ENCODE assay signal across 11 mouse cellular contexts in genomic region chr3:52178851-52179250, GRCm38 (mm10).
DNase-seq lines count a peak whose midpoint lies in the region; ATAC-seq and TF ChIP-seq lines count a peak whose summit lies in the region.
"Had no signal": no experiment of that assay in that cellular context is flagged by ENCODE, and none has a peak within 500 bp of the region (broad histone marks: within the 10 kb centered on the region; RNA-seq: fewer than 3 reads in every experiment).

No protein-coding gene starts in this region.

- H3K4me3 ChIP-seq in heart, embryonic 11.5 days (ENCODE audit: low read depth, low read length), result no peak overlapping the region
- no peak overlapping the region for H3K4me3 ChIP-seq in hindbrain, embryonic 13.5 days
- no peak overlapping the region for H3K4me3 ChIP-seq in midbrain, embryonic 16.5 days (ENCODE audit: low read depth, low read length)
- H3K4me3 ChIP-seq: liver, embryonic 15.5 days had no signal

- H3K9ac ChIP-seq in heart, embryonic 11.5 days (ENCODE audit: low read depth, low read length), result peak overlapping the region; percentile 67
- H3K9ac ChIP-seq in hindbrain, embryonic 13.5 days, result peak overlapping the region; percentile 65
- no peak overlapping the region for H3K9ac ChIP-seq in midbrain, embryonic 16.5 days (ENCODE audit: low read depth, low read length)
- H3K9ac ChIP-seq: liver, embryonic 15.5 days had no signal

- peak overlapping the region; percentile 52; the same call in 1 of the 2 replicates for H3K4me2 ChIP-seq in heart, embryonic 11.5 days
- peak overlapping the region; percentile 44 for H3K4me2 ChIP-seq in hindbrain, embryonic 13.5 days
- H3K4me2 ChIP-seq in midbrain, embryonic 16.5 days (ENCODE audit: low read length), result peak overlapping the region; percentile 43

- peaks cover 30% of the 10 kb centered on the region for H3K4me1 ChIP-seq in heart, embryonic 11.5 days (ENCODE audit: control insufficient read depth, insufficient read depth, low read length)
- peaks cover 43% of the 10 kb centered on the region for H3K4me1 ChIP-seq in hindbrain, embryonic 13.5 days (replicated peaks)
- H3K4me1 ChIP-seq in midbrain, embryonic 16.5 days (ENCODE audit: control insufficient read depth, insufficient read depth, low read length), result peaks cover 20% of the 10 kb centered on the region

- H3K9me3 ChIP-seq in heart, embryonic 11.5 days (replicated peaks; ENCODE audit: control insufficient read depth, low read length), result no peaks in the 10 kb centered on the region
- no peaks in the 10 kb centered on the region for H3K9me3 ChIP-seq in hindbrain, embryonic 13.5 days
- H3K9me3 ChIP-seq in midbrain, embryonic 16.5 days (replicated peaks; ENCODE audit: control insufficient read depth, low read length, poor library complexity, severe bottlenecking), result no peaks in the 10 kb centered on the region
- H3K9me3 ChIP-seq: liver, embryonic 15.5 days had no signal

- H3K27ac ChIP-seq in heart, embryonic 11.5 days (ENCODE audit: low read depth, low read length), result no peak overlapping the region
- H3K27ac ChIP-seq in hindbrain, embryonic 13.5 days, result peak overlapping the region; percentile 94
- peak overlapping the region; percentile 86 for H3K27ac ChIP-seq in midbrain, embryonic 16.5 days (ENCODE audit: low read length)
- H3K27ac ChIP-seq: liver, embryonic 15.5 days had no signal

- no peaks in the 10 kb centered on the region for H3K36me3 ChIP-seq in heart, embryonic 11.5 days (ENCODE audit: control insufficient read depth, insufficient read depth, low read length)
- no peaks in the 10 kb centered on the region for H3K36me3 ChIP-seq in hindbrain, embryonic 13.5 days
- no peaks in the 10 kb centered on the region for H3K36me3 ChIP-seq in midbrain, embryonic 16.5 days (ENCODE audit: control insufficient read depth, insufficient read depth, low read length)
- H3K36me3 ChIP-seq: liver, embryonic 15.5 days had no signal

- ATAC-seq in heart, embryonic 11.5 days (replicated peaks; ENCODE audit: insufficient number of reproducible peaks, low FRiP score, low TSS enrichment), result no peak
- ATAC-seq in hindbrain, embryonic 13.5 days (ENCODE audit: low FRiP score), result no peak
- ATAC-seq in midbrain, embryonic 16.5 days, result no peak
- no peak for ATAC-seq in erythroid progenitor cell, adult 5-6 weeks (replicated peaks; ENCODE audit: low FRiP score, poor library complexity, severe bottlenecking)

- no peak for DNase-seq in heart, postnatal 36 days
- peak; percentile 9 for DNase-seq in brain, embryonic 14.5 days (ENCODE audit: low read depth)
- no peak for DNase-seq in gastrocnemius, postnatal 10 days
- no peak for DNase-seq in yolk sac, embryonic 10.5 days (ENCODE audit: low spot score)
- DNase-seq: kidney, postnatal 14 days; retina, postnatal 1 day had no signal

- no peak for TF ChIP-seq CTCF in brain, embryonic 14.5 days (IDR thresholded peaks at IDR 0.05; ENCODE audit: borderline replicate concordance, extremely low read depth, insufficient read depth, insufficient read length)

- 73% methylated on average over 9 of the region's 9 CpGs for WGBS in heart, embryonic 11.5 days (ENCODE audit: insufficient replicate concordance)
- WGBS in hindbrain, embryonic 13.5 days, result 47% methylated on average over 9 of the region's 9 CpGs
- 68% methylated on average over 9 of the region's 9 CpGs for WGBS in midbrain, embryonic 16.5 days

- intact Hi-C loops in heart, postnatal 36 days (cut with DNase I), result no loop called here

- H3K27me3 ChIP-seq in heart, embryonic 11.5 days (ENCODE audit: control insufficient read depth, insufficient read depth, low read length), result no peaks in the 10 kb centered on the region
- no peaks in the 10 kb centered on the region for H3K27me3 ChIP-seq in hindbrain, embryonic 13.5 days
- no peaks in the 10 kb centered on the region for H3K27me3 ChIP-seq in midbrain, embryonic 16.5 days (ENCODE audit: control insufficient read depth, insufficient read depth, low read depth, low read length)
- H3K27me3 ChIP-seq: liver, embryonic 15.5 days had no signal

- no peak for TF ChIP-seq POLR2A in brain, embryonic 14.5 days (IDR thresholded peaks at IDR 0.05; ENCODE audit: borderline replicate concordance, extremely low read depth, insufficient read depth, insufficient read length, poor library complexity, severe bottlenecking)
